Mouse (Mus musculus): ENCODE data around the gene Lima1. TPM values are rescaled to one million over a fixed set of nuclear protein-coding genes. Genes with fewer than 3 reads are reported as not detected.

The Lima1 gene
- polyA plus RNA-seq, 1 experiment from 2014 or later, result 41.1 TPM

DNA sequence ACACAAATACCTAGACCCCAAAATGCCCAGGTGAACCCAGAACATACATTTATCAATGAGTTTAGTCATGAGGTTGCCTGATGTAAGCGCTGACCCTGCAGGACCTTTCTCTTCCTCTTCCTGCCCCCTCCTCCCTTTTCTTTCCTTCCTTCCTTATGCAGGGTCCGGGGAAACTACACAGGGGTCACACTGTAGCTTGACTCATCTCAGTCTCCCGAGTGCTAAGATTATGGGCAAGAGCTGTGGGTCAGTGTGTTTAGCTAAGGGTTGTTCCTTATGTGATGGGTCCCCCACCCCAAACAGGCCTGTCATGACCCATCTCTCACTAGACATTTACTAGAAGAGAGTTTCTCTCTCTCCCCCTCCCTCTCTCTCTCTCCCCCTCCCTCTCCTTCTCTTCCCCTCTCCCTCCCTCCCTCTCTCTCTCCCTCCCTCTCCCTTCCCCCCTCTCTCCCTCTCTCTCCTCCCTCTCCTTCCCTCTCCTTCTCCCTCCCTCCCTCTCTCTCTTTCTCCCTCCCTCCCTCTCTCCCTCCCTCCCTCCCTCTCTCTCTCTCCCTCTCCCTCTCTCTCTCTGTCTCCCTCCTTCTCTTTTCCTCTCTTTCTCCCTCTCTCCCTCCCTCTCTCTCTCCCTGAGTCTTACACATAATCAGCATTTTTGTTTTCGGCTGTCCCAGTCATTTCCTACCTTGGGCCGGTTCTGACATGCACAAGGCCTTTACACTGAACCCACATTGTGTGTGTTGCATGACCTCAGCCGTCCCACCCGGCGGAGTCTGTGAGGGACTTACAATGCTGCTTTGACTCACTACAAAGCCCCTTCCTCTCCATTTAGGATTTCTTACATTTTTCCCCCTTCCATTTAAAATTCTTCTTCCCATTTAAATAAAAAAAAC lies 57.7 kb downstream of the Lima1 start:
- no peak for TF ChIP-seq CTCF (IDR thresholded peaks at IDR 0.05; ENCODE audit: low read depth)
- H3K4me1 ChIP-seq (ENCODE audit: insufficient read depth), result no peaks in the 10 kb centered on the region
- 25% methylated on average over 8 of the region's 8 CpGs for WGBS
- peaks cover 17% of the 10 kb centered on the region for H3K36me3 ChIP-seq (ENCODE audit: insufficient read depth)
- H3K9me3 ChIP-seq (ENCODE audit: low read depth, low read length), result no peaks in the 10 kb centered on the region
- H3K9ac ChIP-seq, result peak overlapping the region; percentile 66; the same call in 1 of the 2 replicates
- H3K4me3 ChIP-seq (ENCODE audit: low read depth, low read length), result peak overlapping the region; percentile 51
- DNase-seq, result peak; percentile 58
- H3K27me3 ChIP-seq (ENCODE audit: insufficient read depth, low read length), result no peaks in the 10 kb centered on the region
- H3K4me2 ChIP-seq, result peak overlapping the region; percentile 65
- no peak for ATAC-seq (ENCODE audit: insufficient read depth)
- peak overlapping the region; percentile 91 for H3K27ac ChIP-seq (ENCODE audit: low read depth)

GRCm38 (mm10) chr15:99815999-99816398 lies 59.3 kb downstream of the Lima1 start:
- Histone ChIP-seq H3K9me3 (ENCODE audit: low read depth, low read length) (no peaks in the 10 kb centered on the region), H3K4me2 (no peak overlapping the region), H3K27ac (ENCODE audit: low read depth) (no peak overlapping the region), H3K4me3 (ENCODE audit: low read depth, low read length) (no peak overlapping the region), H3K4me1 (ENCODE audit: insufficient read depth) (no peaks in the 10 kb centered on the region), H3K9ac (no peak overlapping the region), H3K27me3 (ENCODE audit: insufficient read depth, low read length) (no peaks in the 10 kb centered on the region), H3K36me3 (ENCODE audit: insufficient read depth) (peaks cover 17% of the 10 kb centered on the region)
- 84% methylated on average over 4 of the region's 4 CpGs for WGBS
- peak; percentile 26 for TF ChIP-seq CTCF (IDR thresholded peaks at IDR 0.05; ENCODE audit: low read depth)
- no peak for ATAC-seq (ENCODE audit: insufficient read depth)
- DNase-seq, result no peak

- H3K9ac ChIP-seq, result no peak overlapping the region
- DNase-seq (peak; percentile 54), ATAC-seq (ENCODE audit: insufficient read depth) (no peak)
- H3K27ac ChIP-seq (ENCODE audit: low read depth), result no peak overlapping the region
- WGBS, result 81% methylated on average over 24 of the region's 24 CpGs
- TF ChIP-seq CTCF (IDR thresholded peaks at IDR 0.05; ENCODE audit: low read depth), result no peak
- H3K4me1 ChIP-seq (ENCODE audit: insufficient read depth), result no peaks in the 10 kb centered on the region
- peaks cover 20% of the 10 kb centered on the region for H3K36me3 ChIP-seq (ENCODE audit: insufficient read depth)
- no peaks in the 10 kb centered on the region for H3K27me3 ChIP-seq (ENCODE audit: insufficient read depth, low read length)
- H3K9me3 ChIP-seq (ENCODE audit: low read depth, low read length), result no peaks in the 10 kb centered on the region
- H3K4me3 ChIP-seq (ENCODE audit: low read depth, low read length), result no peak overlapping the region
- H3K4me2 ChIP-seq, result no peak overlapping the region
Observed at GRCm38 (mm10) chr15:99814554-99815260, 60.5 kb downstream of the Lima1 start.

DNA sequence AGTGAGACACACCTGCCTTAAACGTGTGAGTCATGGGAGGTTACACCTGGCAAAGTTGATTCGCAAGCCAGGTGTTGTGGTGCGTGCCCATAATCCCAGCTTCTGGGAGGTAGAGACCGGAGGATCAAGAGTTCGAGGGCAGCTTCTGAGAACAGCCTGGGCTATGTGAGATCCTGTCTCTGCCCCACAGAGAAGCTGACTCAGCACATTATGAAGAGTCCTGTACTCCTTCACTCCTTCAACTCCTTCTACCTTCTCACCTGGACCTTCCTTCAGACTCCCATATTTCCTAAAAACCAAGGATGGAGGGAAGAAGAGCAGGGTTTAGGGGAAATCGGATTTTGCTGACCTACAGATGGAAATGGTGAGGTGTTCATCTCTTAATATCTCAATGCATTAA lies 61.6 kb downstream of the Lima1 start:
- no peak for DNase-seq
- 89% methylated on average over 6 of the region's 6 CpGs for WGBS
- no peaks in the 10 kb centered on the region for H3K9me3 ChIP-seq (ENCODE audit: low read depth, low read length)
- H3K4me3 ChIP-seq (ENCODE audit: low read depth, low read length), result no peak overlapping the region
- no peak for ATAC-seq (ENCODE audit: insufficient read depth)
- no peaks in the 10 kb centered on the region for H3K27me3 ChIP-seq (ENCODE audit: insufficient read depth, low read length)
- TF ChIP-seq CTCF (IDR thresholded peaks at IDR 0.05; ENCODE audit: low read depth), result no peak
- no peak overlapping the region for H3K27ac ChIP-seq (ENCODE audit: low read depth)
- H3K4me1 ChIP-seq (ENCODE audit: insufficient read depth), result no peaks in the 10 kb centered on the region
- H3K36me3 ChIP-seq (ENCODE audit: insufficient read depth), result peaks cover 20% of the 10 kb centered on the region
- H3K4me2 ChIP-seq, result no peak overlapping the region
- H3K9ac ChIP-seq, result no peak overlapping the region

DNA sequence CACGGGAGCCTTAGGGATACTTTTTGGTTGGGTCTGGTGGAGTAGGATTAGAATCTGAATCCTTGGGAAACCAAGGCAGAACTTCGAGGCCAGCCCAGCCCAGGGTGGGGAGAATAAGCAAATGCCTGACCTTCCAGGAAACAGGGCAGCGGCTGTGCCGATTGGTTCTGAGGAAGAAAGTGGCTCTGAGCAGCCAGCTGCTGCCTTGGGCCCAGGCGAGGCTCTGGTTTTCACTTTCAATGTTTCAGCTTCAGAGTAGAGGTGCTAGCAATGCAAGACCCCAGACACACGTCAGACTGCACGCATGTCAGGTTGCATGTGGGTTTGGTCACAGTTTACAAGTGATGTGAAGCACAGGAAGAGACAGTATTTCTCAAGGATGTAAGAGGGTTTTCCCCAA lies 63.2 kb downstream of the Lima1 start:
- Histone ChIP-seq H3K9ac (no peak overlapping the region), H3K27ac (ENCODE audit: low read depth) (no peak overlapping the region), H3K27me3 (ENCODE audit: insufficient read depth, low read length) (no peaks in the 10 kb centered on the region), H3K9me3 (ENCODE audit: low read depth, low read length) (no peaks in the 10 kb centered on the region), H3K4me1 (ENCODE audit: insufficient read depth) (no peaks in the 10 kb centered on the region), H3K4me2 (no peak overlapping the region), H3K36me3 (ENCODE audit: insufficient read depth) (peaks cover 27% of the 10 kb centered on the region), H3K4me3 (ENCODE audit: low read depth, low read length) (no peak overlapping the region)
- ATAC-seq (ENCODE audit: insufficient read depth) (no peak), DNase-seq (no peak)
- TF ChIP-seq CTCF (IDR thresholded peaks at IDR 0.05; ENCODE audit: low read depth), result no peak
- 55% methylated on average over 7 of the region's 7 CpGs for WGBS

DNA sequence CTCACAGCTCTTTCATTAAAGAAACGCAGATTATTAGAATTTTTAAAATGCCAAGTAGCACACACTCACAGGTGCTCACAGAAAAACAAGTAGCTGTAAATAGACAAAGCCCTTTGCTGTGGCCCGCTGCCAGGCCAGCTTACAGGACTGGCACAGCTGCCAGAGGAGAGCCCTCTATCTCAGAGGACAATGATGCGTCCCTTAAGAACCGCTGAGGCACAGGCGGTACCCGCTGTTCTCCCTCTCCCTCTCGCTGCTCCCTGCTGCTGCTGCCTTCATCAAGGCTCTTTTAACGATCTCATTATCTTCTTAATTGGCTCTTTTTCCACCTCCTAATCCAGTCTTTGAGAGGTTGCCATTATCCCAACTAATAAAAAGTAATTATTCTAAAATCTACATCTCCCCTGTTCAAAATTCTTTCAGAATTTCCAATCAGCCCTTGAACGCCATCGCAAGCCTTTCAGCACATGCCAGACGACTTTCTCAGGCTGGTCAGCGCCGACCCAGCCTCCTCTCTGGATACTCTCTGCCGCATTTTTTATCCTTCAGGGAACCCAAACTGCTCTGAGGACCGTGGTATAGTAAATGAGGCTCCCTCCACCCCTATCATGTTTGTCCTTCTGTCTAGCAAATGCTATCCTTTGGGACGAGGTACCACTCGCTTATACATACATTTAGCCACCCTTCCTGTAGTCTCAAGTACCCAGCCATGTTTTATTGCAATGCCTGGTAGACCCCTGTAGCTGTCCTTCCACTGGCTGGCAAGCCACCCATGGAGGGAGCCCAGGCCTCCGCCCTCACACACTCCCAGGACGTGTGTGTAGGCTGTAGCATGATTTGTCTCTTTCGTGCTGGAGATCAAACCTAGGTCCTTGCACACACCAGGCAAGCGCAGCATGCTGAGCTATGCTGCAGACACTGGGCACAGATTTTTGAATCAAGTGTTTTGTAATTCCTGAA lies 67.2 kb downstream of the Lima1 start:
- no peak overlapping the region for H3K4me2 ChIP-seq
- H3K36me3 ChIP-seq (ENCODE audit: insufficient read depth), result peaks cover 36% of the 10 kb centered on the region
- H3K27ac ChIP-seq (ENCODE audit: low read depth), result no peak overlapping the region
- DNase-seq (no peak), ATAC-seq (ENCODE audit: insufficient read depth) (no peak)
- no peak for TF ChIP-seq CTCF (IDR thresholded peaks at IDR 0.05; ENCODE audit: low read depth)
- H3K27me3 ChIP-seq (ENCODE audit: insufficient read depth, low read length), result no peaks in the 10 kb centered on the region
- H3K9ac ChIP-seq, result no peak overlapping the region
- H3K4me3 ChIP-seq (ENCODE audit: low read depth, low read length), result no peak overlapping the region
- no peaks in the 10 kb centered on the region for H3K9me3 ChIP-seq (ENCODE audit: low read depth, low read length)
- 0 out of 2 replicates have a peak, but pooled peaks cover 6% of the 10 kb centered on the region for H3K4me1 ChIP-seq (ENCODE audit: insufficient read depth)
- WGBS, result 69% methylated on average over 21 of the region's 21 CpGs
